Mouse (Mus musculus): Measurements from ENCODE around the gene Sirpa.

DNA sequence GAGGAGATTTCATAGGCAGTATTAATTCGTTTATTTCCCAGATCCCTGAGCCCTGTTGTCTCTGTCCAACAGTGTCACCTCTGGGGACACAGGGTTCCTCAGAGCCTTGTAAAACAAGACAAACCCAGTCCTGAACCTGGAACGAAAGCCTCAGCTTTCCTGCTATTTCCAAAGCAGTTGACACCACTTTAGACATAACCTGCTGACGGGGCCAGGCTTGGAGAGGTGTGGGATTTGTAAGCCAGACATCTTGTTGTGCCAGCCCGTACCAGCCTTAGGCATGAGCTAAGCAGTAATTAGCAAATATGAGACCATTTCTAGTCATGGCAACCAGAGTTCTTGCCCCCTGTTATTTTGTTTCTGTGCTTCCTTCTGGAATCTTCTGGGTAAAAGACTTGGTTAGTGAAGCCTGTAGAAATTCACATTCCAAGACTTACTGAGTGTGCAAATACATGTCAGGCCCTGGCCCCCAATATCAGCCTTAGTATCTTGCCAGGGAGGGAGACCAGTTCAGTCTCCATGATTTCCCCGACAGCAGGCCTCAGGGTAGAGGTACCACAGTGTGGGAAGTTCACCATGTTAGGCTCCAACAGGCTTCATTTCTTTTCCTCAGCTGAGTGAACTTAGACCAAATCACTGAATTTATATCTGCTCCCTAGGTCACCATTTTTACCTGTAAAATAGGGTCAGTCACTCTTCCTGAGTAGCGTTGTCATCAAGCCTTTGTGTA lies 36.0 kb downstream of the Sirpa start:
- TF ChIP-seq TBP (conservative IDR thresholded peaks at IDR 0.05; ENCODE audit: low read depth, low read length) (no peak), POLR2A (IDR thresholded peaks at IDR 0.05; ENCODE audit: low read depth, low read length) (no peak), CTCF (conservative IDR thresholded peaks at IDR 0.05 in 1 of 2, IDR thresholded peaks at IDR 0.05 in 1 of 2; ENCODE audit: low read depth in 2 of 2, low read length in 2 of 2) (no peak), MXI1 (IDR thresholded peaks at IDR 0.05; ENCODE audit: low read depth, low read length) (no peak), JUN (IDR thresholded peaks at IDR 0.05; ENCODE audit: insufficient read depth, low read depth, low read length) (no peak), UBTF (IDR thresholded peaks at IDR 0.05; ENCODE audit: low read depth, low read length) (no peak), USF1 (IDR thresholded peaks at IDR 0.05; ENCODE audit: low read depth, low read length) (no peak)
